Mouse (Mus musculus): ENCODE data around the gene Krit1.
"Not testable (repeated sequence)": the region's sequence is repeated elsewhere in the genome, so short reads cannot be mapped to it uniquely, and the experiment has no call there.

Gene Krit1

GRCm38 (mm10) chr5:3802433-3803291, at the start of gene Krit1, which contains the start of gene Ankib1:
TSS of gene Krit1 (plus strand) at chr5:3803184.
TSS of gene Ankib1 (minus strand) at chr5:3802925.
- peak; percentile 87 for DNase-seq

DNA sequence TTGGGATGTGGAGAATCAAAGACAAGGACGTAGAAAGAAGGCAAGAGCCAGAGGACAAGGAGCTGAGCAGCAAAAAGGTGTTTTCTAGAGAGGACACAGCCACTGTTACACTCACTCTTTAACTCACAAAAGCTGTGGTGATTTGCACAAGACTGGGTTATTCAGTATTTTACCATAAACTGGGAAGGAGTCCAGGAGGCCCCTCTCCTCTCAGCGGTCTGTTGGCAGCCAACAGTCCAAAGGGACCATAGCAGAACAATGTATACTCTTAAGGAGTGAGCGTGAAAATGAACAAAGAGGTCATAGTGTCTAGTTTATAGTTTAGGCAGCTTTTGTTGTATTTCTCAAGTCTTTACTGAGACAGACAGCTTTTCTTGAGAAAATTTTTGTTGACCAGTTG, 31.5 kb upstream of the Krit1 start:
- DNase-seq, result no peak

- DNase-seq, result no peak
These were observed 31.0 kb upstream of the Krit1 start for GRCm38 (mm10) chr5:3772017-3772416.

- no peak for DNase-seq
These were observed 20.3 kb upstream of the Krit1 start for GRCm38 (mm10) chr5:3782670-3783069.

DNA sequence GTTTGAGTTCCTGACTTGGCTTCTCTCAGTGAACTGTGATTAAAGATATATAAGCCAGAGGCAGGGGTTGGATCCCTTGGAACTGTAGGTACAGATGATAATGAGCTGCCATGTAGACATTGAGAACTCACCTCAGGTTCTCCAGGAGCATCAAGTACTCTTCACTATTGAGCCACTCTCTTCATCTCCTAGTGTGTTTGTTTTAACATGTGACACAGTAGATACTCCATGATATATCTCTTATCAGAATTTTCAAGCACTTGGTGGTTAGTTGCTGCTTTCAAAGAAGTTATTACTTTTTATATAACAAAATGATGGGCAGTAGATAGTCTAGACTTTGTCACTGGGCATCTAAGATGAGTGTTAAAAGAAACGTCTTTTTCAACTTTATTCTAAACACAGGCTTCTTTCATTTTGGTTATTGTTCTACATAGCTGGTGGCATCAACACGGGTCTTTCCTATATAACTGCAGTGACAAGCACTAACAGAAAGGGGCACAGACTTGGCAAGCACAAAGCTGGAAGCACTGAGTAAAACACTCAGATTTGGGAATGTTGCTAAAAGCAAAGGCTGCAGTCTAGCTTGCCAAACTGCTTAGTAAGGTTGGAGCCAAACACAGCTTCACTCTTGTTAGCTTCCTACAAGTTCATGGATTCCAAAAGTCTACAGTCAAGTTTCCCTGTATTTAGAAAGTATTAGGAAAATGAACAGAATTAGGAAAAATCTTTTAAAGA, 18.9 kb upstream of the Krit1 start:
- DNase-seq, result no peak

GRCm38 (mm10) chr5:3784751-3785496, 18.1 kb upstream of the Krit1 start:
- DNase-seq, result no peak

DNA sequence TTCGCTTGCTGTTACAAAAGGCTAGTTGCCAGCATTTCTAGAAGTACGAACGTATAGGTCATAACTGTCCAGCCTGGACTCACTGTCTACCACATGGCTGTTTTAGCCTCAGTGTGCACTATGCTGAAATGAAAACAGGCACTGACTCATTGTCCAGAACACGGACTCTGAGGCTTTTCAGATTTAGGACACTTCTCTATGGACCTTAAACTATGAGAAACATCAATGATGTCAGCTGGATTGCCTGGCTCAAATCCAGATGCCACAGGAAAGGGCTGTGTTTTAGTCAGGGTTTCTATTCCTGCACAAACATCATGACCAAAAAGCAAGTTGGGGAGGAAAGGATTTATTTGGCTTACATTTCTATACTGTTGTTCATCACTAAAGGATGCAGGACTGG, 15.4 kb upstream of the Krit1 start:
- DNase-seq, result no peak

DNA sequence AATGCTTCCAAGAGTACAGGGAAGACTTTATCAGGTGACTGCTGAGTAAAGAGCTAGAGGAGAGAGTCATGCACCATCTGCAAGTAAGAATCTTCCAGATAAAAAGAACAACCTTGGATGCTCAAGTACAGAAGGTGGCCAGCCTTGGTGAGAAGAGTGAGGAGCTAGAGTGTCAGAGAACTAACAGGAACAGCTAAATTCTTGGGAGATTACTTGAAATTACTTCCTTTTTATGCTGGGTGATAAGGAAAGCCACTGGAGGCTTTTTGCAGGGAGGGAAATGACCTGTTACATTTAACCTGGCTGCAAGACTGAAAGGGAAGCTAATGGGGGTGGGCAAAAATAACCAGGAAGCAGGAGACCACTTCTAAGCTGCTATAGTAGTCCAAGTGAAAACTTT, 11.9 kb upstream of the Krit1 start:
- no peak for DNase-seq

- DNase-seq, result not testable (repeated sequence)
These were observed 5.9 kb upstream of the Krit1 start for GRCm38 (mm10) chr5:3797101-3797500.

- DNase-seq, result not testable (repeated sequence)
These were observed 4.3 kb upstream of the Krit1 start for GRCm38 (mm10) chr5:3798656-3799055.

GRCm38 (mm10) chr5:3800041-3800440, 2.9 kb upstream of the Krit1 start:
- no peak for DNase-seq

DNA sequence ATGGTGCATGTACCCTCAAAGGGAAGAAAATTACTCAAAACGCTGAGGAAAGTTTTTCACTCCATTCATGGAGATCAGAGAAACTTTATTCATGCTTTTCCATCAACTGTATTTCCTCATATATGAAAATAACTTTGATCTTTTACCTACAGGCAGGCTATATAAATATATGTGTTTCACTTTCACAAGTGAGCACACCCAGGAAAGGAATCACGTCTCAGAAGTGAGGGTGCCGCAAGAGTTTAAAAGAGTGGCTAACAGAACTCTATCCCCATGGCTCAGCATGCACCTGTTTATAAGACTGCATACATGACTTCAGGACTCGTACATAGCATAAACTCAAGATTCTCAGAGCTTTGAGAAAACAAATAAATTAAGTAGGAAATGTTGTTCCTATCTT, 2.1 kb upstream of the Krit1 start:
- no peak for DNase-seq

GRCm38 (mm10) chr5:3801672-3802432, 1.1 kb upstream of the Krit1 start:
- no peak for DNase-seq

GRCm38 (mm10) chr5:3803292-3804165, 545 bp downstream of the Krit1 start:
- DNase-seq, result no peak

- no peak for DNase-seq
These were observed 5.5 kb downstream of the Krit1 start for GRCm38 (mm10) chr5:3808472-3808871.

DNA sequence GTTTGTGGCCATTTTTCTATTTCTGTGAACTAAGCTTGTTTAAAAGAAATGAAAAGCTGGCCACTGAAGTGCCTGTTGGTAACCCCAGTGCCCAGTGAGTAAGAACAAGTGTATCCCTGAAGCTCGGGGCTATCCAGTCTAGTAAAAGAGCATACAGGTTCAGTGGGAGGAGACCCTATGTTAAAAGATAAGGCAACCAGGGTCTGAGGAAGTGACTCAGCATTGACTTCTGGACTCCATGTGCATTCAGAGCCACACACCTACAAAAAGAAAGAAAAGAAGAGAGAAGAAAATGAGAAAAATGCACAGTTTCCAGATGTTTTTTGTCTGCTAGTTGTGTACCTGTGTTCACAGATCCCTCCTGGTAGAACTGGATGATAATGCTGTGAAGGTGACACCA, 31.1 kb downstream of the Krit1 start:
- DNase-seq, result no peak

DNA sequence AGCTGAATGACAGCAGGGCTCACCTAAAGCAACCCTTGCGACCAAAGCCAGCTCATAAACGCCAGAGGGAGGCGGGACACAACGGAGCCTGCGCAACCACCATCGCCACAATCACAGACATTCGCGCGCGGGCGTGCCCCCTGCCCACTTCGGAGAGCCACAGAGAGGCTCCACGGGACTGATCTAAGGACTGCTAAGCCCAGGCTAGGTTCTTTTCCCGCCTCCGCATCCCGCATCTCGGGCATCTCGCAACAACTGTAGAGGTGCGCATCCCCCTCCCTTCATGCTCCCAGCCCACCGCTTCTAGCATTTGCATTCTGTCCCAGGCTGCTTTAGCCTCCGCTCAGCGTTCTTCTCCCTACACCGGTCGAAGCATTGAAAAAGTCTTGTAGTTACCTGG, 42.0 kb downstream of the Krit1 start, which contains the start of gene Lrrd1:
TSS of gene Lrrd1 (plus strand) at position 148 of the 400 bp plus-strand sequence.
- DNase-seq, result no peak

- no peak for DNase-seq
These were observed 67.2 kb downstream of the Krit1 start for GRCm38 (mm10) chr5:3870161-3870560.

- DNase-seq, result no peak
These were observed 69.4 kb downstream of the Krit1 start for GRCm38 (mm10) chr5:3872348-3872747.

- no peak for DNase-seq
These were observed 70.5 kb downstream of the Krit1 start for GRCm38 (mm10) chr5:3873485-3873884.

DNA sequence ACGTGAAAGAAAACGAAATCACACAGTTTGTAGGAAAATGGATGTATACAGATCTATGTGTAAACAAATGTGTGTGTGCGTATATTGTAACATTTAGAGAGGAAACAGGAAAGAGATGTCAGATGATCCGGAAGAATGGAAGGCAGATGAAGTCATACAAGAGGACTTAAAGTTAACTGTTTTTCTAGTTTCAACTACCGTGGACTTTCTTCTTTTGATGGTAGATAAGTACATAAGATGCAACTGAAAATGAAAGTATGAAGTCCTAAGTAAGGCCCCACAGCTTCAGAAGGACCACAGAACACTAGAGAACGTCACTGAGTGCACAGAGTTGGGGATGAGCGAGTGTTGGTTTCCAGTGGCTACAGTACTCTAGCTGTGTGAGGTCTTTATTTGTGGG, 83.9 kb downstream of the Krit1 start:
- not testable (repeated sequence) for DNase-seq
